Mouse (Mus musculus) cortical plate, adult 2 months (tissue): ENCODE data around the gene Hspa13.

Experiments used
- CTCF ChIP-seq: fragments of 200-500 bp; IDR thresholded peaks from 2 replicates; pipeline ENCODE4 v1.5.1; 2011; ENCODE audit warnings: mild to moderate bottlenecking, control low read depth, low read length; ENCODE audit not compliant: insufficient read depth; ENCODE audit errors: extremely low read depth
- POLR2A ChIP-seq: fragments of 200-500 bp; IDR thresholded peaks from 2 replicates; pipeline ENCODE4 v1.6.1; 2011; ENCODE audit warnings: mild to moderate bottlenecking, low read length, control low read depth; ENCODE audit not compliant: insufficient read depth; ENCODE audit errors: extremely low read depth

DNA sequence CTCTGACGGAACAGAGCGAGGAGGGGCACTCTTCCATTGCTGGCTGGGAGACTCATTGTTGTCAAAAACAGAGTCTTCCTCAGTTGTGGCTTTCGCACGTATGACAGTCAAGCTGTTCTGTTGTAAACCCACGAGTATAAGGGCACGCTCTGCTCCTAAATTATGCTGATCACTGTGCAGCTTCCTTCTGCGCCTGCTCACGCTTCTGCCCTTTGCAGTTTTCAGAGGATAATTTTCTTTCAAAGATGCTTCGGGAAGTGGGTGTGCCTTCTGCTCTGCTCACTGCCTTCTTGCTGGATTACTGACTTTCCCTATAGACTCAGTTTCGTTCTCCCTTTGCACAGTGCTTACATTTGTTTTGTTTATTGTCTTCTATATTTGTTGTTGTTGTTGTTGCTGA, 6.3 kb upstream of the Hspa13 start:
- TF ChIP-seq CTCF (no peak), POLR2A (no peak)
